Mouse (Mus musculus) limb, embryonic 13.5 days (tissue): ENCODE data around the gene Pomt1. TPM values are rescaled to one million over a fixed set of nuclear protein-coding genes. Genes with fewer than 3 reads are reported as not detected.
A peak's percentile ranks its signal among the peaks of the same experiment; 100 is the strongest.
"Not testable (repeated sequence)": the region's sequence is repeated elsewhere in the genome, so short reads cannot be mapped to it uniquely, and the experiment has no call there.

ENCODE experiments used
- ATAC-seq: fragments of 200-750 bp; cut with Nextera tagmentation; 2 replicates; pipeline ENCODE4 v1.8.0; 2017; ENCODE audit warnings: low read depth, moderate number of reproducible peaks, moderate TSS enrichment; ENCODE audit not compliant: low FRiP score
- H3K27ac ChIP-seq: fragments of 300-500 bp; sonication (generic); 2 replicates; pipeline ENCODE4 v1.5.1; 2015; ENCODE audit warnings: inconsistent platforms, mild to moderate bottlenecking, moderate library complexity
- H3K27me3 ChIP-seq: fragments of 300-500 bp; sonication (generic); 2 replicates; pipeline ENCODE4 v1.6.1; 2015; ENCODE audit warnings: mild to moderate bottlenecking, inconsistent platforms
- H3K36me3 ChIP-seq: fragments of 300-500 bp; sonication (generic); 2 replicates; pipeline ENCODE4 v1.6.1; 2015; ENCODE audit warnings: inconsistent platforms, mild to moderate bottlenecking, moderate library complexity
- H3K4me1 ChIP-seq: fragments of 300-500 bp; sonication (generic); 2 replicates; pipeline ENCODE4 v1.6.1; 2015; ENCODE audit warnings: inconsistent platforms
- H3K4me2 ChIP-seq: fragments of 300-500 bp; sonication (generic); replicated peaks from 2 replicates; pipeline ENCODE4 v1.6.1; 2015; ENCODE audit warnings: inconsistent platforms, mild to moderate bottlenecking, moderate library complexity
- H3K4me3 ChIP-seq: fragments of 300-500 bp; sonication (generic); 2 replicates; pipeline ENCODE4 v1.5.1; 2015; ENCODE audit warnings: moderate library complexity, mild to moderate bottlenecking, inconsistent platforms
- H3K9ac ChIP-seq: fragments of 300-500 bp; sonication (generic); 2 replicates; pipeline ENCODE4 v1.6.1; 2015; ENCODE audit warnings: mild to moderate bottlenecking, inconsistent platforms
- H3K9me3 ChIP-seq: fragments of 300-500 bp; sonication (generic); 2 replicates; pipeline ENCODE4 v1.6.1; 2016; ENCODE audit warnings: inconsistent platforms
- WGBS: fragments of 180-500 bp; shearing (Covaris S2); methylation state at CpG from one replicate; pipeline ENCODE4 v1.1.7; 2015; 5-methylcytosine and 5-hydroxymethylcytosine counted together
- polyA plus RNA-seq: library from polyadenylated mRNA; unstranded; fragments of >200 nt; fragmentation: Nextera tagmentation; extraction: Ambion mirVana; gene quantifications from 2 replicates; pipeline ENCODE4 v1.2.1, GENCODE M21; 2015

Pomt1 gene
- polyA plus RNA-seq, 1 experiment from 2014 or later = 28.0 TPM

DNA sequence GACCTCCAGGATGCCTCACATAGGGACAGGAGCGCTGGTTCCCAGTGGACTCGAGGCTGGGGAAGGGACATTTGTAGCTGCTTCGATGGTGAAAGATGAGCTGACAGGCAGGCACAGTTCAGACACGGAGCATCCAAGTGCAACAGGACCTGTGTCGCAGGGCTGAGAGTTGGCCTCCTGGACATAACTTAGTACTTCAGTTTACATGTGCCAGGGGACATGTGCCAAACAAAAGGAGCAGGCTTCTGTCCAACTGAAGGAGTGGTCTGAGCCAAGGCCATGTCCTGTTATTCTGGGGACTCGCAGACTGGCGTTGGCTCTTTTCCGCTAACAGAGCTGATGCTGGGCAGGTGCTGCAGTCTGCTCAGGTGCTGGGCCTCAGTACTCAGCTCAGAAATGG is 58.0 kb downstream of the Pomt1 start:
- H3K9me3 ChIP-seq = no peaks in the 10 kb centered on the region
- WGBS = 83% methylated on average over 8 of the region's 8 CpGs
- peak overlapping the region; percentile 19; the same call in 1 of the 2 replicates for H3K9ac ChIP-seq
- H3K27ac ChIP-seq = no peak overlapping the region
- H3K4me2 ChIP-seq = no peak overlapping the region
- peaks cover 8% of the 10 kb centered on the region for H3K4me1 ChIP-seq
- H3K36me3 ChIP-seq = peaks cover 61% of the 10 kb centered on the region
- no peak overlapping the region for H3K4me3 ChIP-seq
- no peaks in the 10 kb centered on the region for H3K27me3 ChIP-seq
- ATAC-seq = no peak

DNA sequence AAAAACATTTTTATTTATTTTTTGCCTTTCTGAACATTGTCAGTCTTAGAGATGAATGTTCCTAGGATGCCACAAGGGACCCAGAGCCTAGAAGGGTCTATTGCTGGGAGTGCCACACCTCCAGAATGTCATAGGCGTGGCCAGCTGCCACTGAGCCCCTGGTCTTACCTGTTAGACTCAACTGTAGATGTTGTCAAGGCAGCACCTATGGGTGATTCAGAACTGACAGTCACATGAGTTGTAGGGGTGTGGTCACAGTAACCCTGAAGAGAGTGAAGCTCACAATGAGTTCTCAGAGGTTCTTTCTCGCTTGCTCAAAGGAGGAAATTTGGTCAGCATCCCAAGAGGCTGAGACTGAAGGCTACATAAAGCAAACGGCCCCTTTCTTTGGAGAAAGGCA is 58.9 kb downstream of the Pomt1 start:
- no peak for ATAC-seq
- Histone ChIP-seq H3K4me1 (peaks cover 6% of the 10 kb centered on the region; the same call in 1 of the 2 replicates), H3K36me3 (peaks cover 70% of the 10 kb centered on the region), H3K4me2 (no peak overlapping the region), H3K27ac (no peak overlapping the region), H3K9me3 (no peaks in the 10 kb centered on the region), H3K4me3 (no peak overlapping the region), H3K9ac (no peak overlapping the region), H3K27me3 (no peaks in the 10 kb centered on the region)
- 85% methylated on average over 3 of the region's 3 CpGs for WGBS

DNA sequence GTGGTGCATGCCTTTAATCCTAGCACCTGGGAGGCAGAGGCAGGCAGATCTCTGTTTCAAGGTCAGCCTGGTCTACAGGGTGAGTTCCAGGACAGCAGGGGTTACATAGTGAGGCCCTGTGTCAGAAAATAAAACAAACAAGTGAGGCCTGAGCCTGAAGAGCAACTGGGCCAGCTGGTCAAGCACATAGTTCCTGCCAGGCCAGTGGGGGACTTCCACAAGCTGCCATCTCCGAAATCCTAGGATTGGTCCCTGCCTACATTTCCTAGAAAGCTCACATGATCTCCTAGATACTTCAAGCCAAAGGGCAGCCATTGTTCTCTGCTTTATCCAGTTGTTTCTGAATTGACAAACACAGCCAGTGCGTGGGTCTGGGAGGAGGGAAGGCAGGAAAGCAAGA is 59.5 kb downstream of the Pomt1 start:
- not testable (repeated sequence) for ATAC-seq, H3K9me3 ChIP-seq, H3K4me2 ChIP-seq, H3K4me3 ChIP-seq, H3K9ac ChIP-seq, H3K27ac ChIP-seq, H3K4me1 ChIP-seq, H3K27me3 ChIP-seq
- 91% methylated on average over 2 of the region's 2 CpGs for WGBS
- H3K36me3 ChIP-seq = peaks cover 74% of the 10 kb centered on the region

DNA sequence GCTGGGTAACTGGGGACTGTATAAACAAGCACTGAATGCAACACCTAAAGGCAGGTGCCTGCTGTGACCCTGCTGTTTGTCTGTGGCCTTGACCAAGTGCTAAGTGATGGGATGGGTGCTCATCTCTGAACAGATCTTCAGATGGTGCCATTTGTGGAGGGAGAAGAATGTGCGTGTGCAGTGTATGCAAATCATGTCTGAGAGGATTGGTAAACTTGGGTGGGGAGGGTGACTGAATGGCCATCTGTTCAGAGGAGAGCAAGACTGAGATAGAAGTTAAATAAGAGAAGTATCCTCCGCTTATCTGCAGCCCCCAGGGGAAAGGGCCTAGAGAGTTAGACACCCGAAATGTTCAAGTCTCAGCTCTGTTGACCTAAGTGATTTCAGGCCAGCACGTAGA is 63.1 kb downstream of the Pomt1 start:
- no peak for ATAC-seq
- H3K9me3 ChIP-seq = no peaks in the 10 kb centered on the region
- WGBS = 92% methylated on average over 4 of the region's 4 CpGs
- H3K27ac ChIP-seq = no peak overlapping the region
- no peak overlapping the region for H3K9ac ChIP-seq
- no peaks in the 10 kb centered on the region for H3K4me1 ChIP-seq
- no peaks in the 10 kb centered on the region for H3K27me3 ChIP-seq
- no peak overlapping the region for H3K4me2 ChIP-seq
- peaks cover 93% of the 10 kb centered on the region for H3K36me3 ChIP-seq
- no peak overlapping the region for H3K4me3 ChIP-seq

DNA sequence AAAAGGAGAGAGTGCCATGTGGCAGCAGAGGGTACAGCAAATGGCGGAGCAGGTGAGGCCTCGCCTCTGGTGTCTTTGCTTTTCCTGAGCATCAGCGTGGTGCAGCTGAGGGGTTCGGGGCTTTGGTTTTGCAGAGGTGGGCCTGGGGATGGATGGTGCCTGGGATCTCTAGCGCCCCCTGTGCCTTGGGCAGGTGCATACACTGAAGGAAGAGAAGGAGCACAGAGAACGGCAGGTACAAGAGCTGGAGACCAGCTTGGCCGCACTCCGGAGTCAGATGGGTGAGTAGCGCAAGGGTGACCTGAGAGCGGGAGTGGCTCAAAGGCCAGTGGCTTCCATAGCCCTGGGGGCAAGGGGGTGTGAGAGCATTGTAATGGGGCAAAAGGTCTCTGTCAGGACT is 66.6 kb downstream of the Pomt1 start:
- Histone ChIP-seq H3K4me1 (peaks cover 6% of the 10 kb centered on the region), H3K4me3 (no peak overlapping the region), H3K36me3 (peaks cover 97% of the 10 kb centered on the region), H3K9ac (no peak overlapping the region), H3K4me2 (no peak overlapping the region), H3K27me3 (no peaks in the 10 kb centered on the region), H3K27ac (no peak overlapping the region), H3K9me3 (no peaks in the 10 kb centered on the region)
- 89% methylated on average over 10 of the region's 10 CpGs for WGBS
- no peak for ATAC-seq

DNA sequence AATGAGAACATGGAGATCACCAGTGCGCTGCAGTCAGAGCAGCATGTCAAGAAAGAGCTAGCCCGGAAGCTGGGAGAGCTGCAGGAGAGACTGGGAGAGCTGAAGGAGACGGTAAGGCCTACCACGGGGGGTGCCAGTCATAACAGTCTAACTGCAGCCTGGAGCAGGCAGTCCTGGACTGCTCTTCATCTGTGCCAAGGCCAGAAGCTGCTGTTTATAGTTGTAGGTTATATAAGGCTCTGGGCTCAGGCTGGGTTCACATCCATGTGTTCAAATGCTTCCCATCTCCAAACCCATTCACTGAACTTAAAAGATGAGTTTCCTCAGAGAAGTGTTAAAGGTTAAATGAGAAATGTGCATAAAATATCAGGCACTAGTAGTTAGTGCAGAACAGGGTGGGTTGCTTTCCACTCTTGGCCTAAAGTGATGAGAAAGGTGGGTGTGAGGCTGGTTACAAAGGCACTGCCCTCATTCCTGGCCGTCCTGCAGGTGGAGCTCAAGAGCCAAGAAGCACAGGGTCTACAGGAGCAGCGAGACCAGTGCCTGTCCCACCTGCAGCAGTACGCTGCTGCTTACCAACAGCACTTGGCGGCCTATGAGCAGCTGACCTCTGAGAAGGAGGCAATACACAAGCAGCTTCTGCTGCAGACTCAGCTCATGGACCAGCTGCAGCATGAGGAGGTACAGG is 67.9 kb downstream of the Pomt1 start:
- Histone ChIP-seq H3K27me3 (no peaks in the 10 kb centered on the region), H3K4me2 (no peak overlapping the region), H3K4me1 (peaks cover 19% of the 10 kb centered on the region), H3K4me3 (no peak overlapping the region), H3K9me3 (no peaks in the 10 kb centered on the region), H3K9ac (no peak overlapping the region), H3K36me3 (peaks cover 96% of the 10 kb centered on the region), H3K27ac (peak overlapping the region; percentile 23; the same call in 1 of the 2 replicates)
- WGBS = 48% methylated on average over 8 of the region's 8 CpGs
- ATAC-seq = peak; percentile 62

Other genes starting within 250 kb of the Pomt1 start
- 4.5 and 5.4 TPM in 2 replicates for gene Fam78a, start 151.7 kb upstream of the Pomt1 start, polyA plus RNA-seq
- 7.3 and 8.3 TPM in 2 replicates for gene Plpp7, start 141.1 kb upstream of the Pomt1 start, polyA plus RNA-seq
- 49.0 and 52.7 TPM in 2 replicates for gene Prrc2b, start 85.5 kb upstream of the Pomt1 start, polyA plus RNA-seq
- 69.7 and 75.1 TPM in 2 replicates for gene Uck1, start 23.6 kb downstream of the Pomt1 start, polyA plus RNA-seq
- gene Golga2, start 50.8 kb downstream of the Pomt1 start, polyA plus RNA-seq = 27.1 and 28.2 TPM in 2 replicates
- gene Swi5, start 51.5 kb downstream of the Pomt1 start, polyA plus RNA-seq = 451 and 463 TPM in 2 replicates
- gene Ciz1, start 115.7 kb downstream of the Pomt1 start, polyA plus RNA-seq = 49.8 and 54.9 TPM in 2 replicates
- gene Dnm1, start 116.7 kb downstream of the Pomt1 start, polyA plus RNA-seq = 32.4 and 32.5 TPM in 2 replicates
- gene 1110008P14Rik, start 145.3 kb downstream of the Pomt1 start, polyA plus RNA-seq = 45.8 and 48.7 TPM in 2 replicates
- gene Lcn2, start 151.7 kb downstream of the Pomt1 start, polyA plus RNA-seq = 0.27 and 0.36 TPM in 2 replicates
- 29.8 and 30.1 TPM in 2 replicates for gene Ptges2, start 159.3 kb downstream of the Pomt1 start, polyA plus RNA-seq
- gene Naif1, start 213.9 kb downstream of the Pomt1 start, polyA plus RNA-seq = 5.7 and 5.9 TPM in 2 replicates
- 22.8 and 22.9 TPM in 2 replicates for gene Slc25a25, start 214.9 kb downstream of the Pomt1 start, polyA plus RNA-seq